Mouse (Mus musculus): Measurements from ENCODE around the gene Lenep. TPM values are rescaled to one million over a fixed set of nuclear protein-coding genes. Genes with fewer than 3 reads are reported as not detected.

The Lenep gene
- polyA plus RNA-seq, 1 experiment from 2014 or later: not detected

- DNase-seq (ENCODE audit: low spot score): no peak
- WGBS: 36% methylated on average over 2 of the region's 2 CpGs
- peaks cover 36% of the 10 kb centered on the region for H3K36me3 ChIP-seq
- no peaks in the 10 kb centered on the region for H3K9me3 ChIP-seq
- H3K27me3 ChIP-seq (ENCODE audit: insufficient read depth, poor library complexity, severe bottlenecking): no peaks in the 10 kb centered on the region
- H3K4me1 ChIP-seq: peaks cover 33% of the 10 kb centered on the region
- H3K27ac ChIP-seq: peak overlapping the region; percentile 92
- peak overlapping the region; percentile 67 for H3K4me3 ChIP-seq
Measured at GRCm38 (mm10) chr3:89417131-89417530, 14.5 kb upstream of the Lenep start.

GRCm38 (mm10) chr3:89416158-89416557, 13.6 kb upstream of the Lenep start:
- Histone ChIP-seq H3K36me3 (peaks cover 36% of the 10 kb centered on the region), H3K27ac (no peak overlapping the region), H3K9me3 (no peaks in the 10 kb centered on the region), H3K4me1 (peaks cover 24% of the 10 kb centered on the region), H3K4me3 (peak overlapping the region; percentile 67; the same call in 1 of the 2 replicates), H3K27me3 (ENCODE audit: insufficient read depth, poor library complexity, severe bottlenecking) (no peaks in the 10 kb centered on the region)
- DNase-seq (ENCODE audit: low spot score): no peak
- WGBS: 96% methylated on average over 8 of the region's 8 CpGs

GRCm38 (mm10) chr3:89411490-89412393, 9.1 kb upstream of the Lenep start, which contains the start of gene Flad1:
Gene Flad1, minus strand, starts transcription at chr3:89411870.
- Histone ChIP-seq H3K36me3 (peaks cover 58% of the 10 kb centered on the region), H3K4me1 (peaks cover 12% of the 10 kb centered on the region), H3K27me3 (ENCODE audit: insufficient read depth, poor library complexity, severe bottlenecking) (no peaks in the 10 kb centered on the region), H3K4me3 (peak within 1 kb of the TSS; percentile 68), H3K9me3 (no peaks in the 10 kb centered on the region), H3K27ac (peak within 1 kb of the TSS; percentile 84)
- 7% methylated on average over 28 of the region's 28 CpGs for WGBS
- DNase-seq (ENCODE audit: low spot score): peak; percentile 99

- no peak for DNase-seq (ENCODE audit: low spot score)
- H3K27me3 ChIP-seq (ENCODE audit: insufficient read depth, poor library complexity, severe bottlenecking): no peaks in the 10 kb centered on the region
- WGBS: 72% methylated on average over 10 of the region's 10 CpGs
- H3K27ac ChIP-seq: peak overlapping the region; percentile 84
- H3K9me3 ChIP-seq: no peaks in the 10 kb centered on the region
- H3K36me3 ChIP-seq: peaks cover 54% of the 10 kb centered on the region
- peaks cover 7% of the 10 kb centered on the region for H3K4me1 ChIP-seq
- peak overlapping the region; percentile 68 for H3K4me3 ChIP-seq
Measured at GRCm38 (mm10) chr3:89410864-89411263, 8.3 kb upstream of the Lenep start.

- no peak overlapping the region for H3K4me3 ChIP-seq
- H3K9me3 ChIP-seq: no peaks in the 10 kb centered on the region
- no peak for DNase-seq (ENCODE audit: low spot score)
- peaks cover 51% of the 10 kb centered on the region for H3K36me3 ChIP-seq
- peaks cover 7% of the 10 kb centered on the region for H3K4me1 ChIP-seq
- H3K27ac ChIP-seq: no peak overlapping the region
- no peaks in the 10 kb centered on the region for H3K27me3 ChIP-seq (ENCODE audit: insufficient read depth, poor library complexity, severe bottlenecking)
- WGBS: 94% methylated on average over 3 of the region's 3 CpGs
Measured at GRCm38 (mm10) chr3:89409701-89410100, 7.1 kb upstream of the Lenep start.

GRCm38 (mm10) chr3:89408448-89408847, 5.9 kb upstream of the Lenep start:
- 53% methylated on average over 16 of the region's 16 CpGs for WGBS
- Histone ChIP-seq H3K9me3 (no peaks in the 10 kb centered on the region), H3K4me1 (peaks cover 7% of the 10 kb centered on the region), H3K27me3 (ENCODE audit: insufficient read depth, poor library complexity, severe bottlenecking) (no peaks in the 10 kb centered on the region), H3K4me3 (0 out of 2 replicates have a peak overlapping the region, but pooled peaks have one; percentile 12), H3K27ac (no peak overlapping the region), H3K36me3 (peaks cover 52% of the 10 kb centered on the region)
- DNase-seq (ENCODE audit: low spot score): no peak

- WGBS: 91% methylated on average over 6 of the region's 6 CpGs
- Histone ChIP-seq H3K4me3 (no peak overlapping the region), H3K4me1 (peaks cover 7% of the 10 kb centered on the region), H3K27me3 (ENCODE audit: insufficient read depth, poor library complexity, severe bottlenecking) (no peaks in the 10 kb centered on the region), H3K36me3 (peaks cover 61% of the 10 kb centered on the region), H3K27ac (no peak overlapping the region), H3K9me3 (no peaks in the 10 kb centered on the region)
- no peak for DNase-seq (ENCODE audit: low spot score)
Measured at GRCm38 (mm10) chr3:89406887-89407286, 4.3 kb upstream of the Lenep start.

GRCm38 (mm10) chr3:89401329-89401728, 1.3 kb downstream of the Lenep start:
- Histone ChIP-seq H3K9me3 (no peaks in the 10 kb centered on the region), H3K4me3 (no peak overlapping the region), H3K36me3 (peaks cover 56% of the 10 kb centered on the region), H3K4me1 (peaks cover 7% of the 10 kb centered on the region), H3K27ac (no peak overlapping the region), H3K27me3 (ENCODE audit: insufficient read depth, poor library complexity, severe bottlenecking) (no peaks in the 10 kb centered on the region)
- 94% methylated on average over 7 of the region's 7 CpGs for WGBS
- no peak for DNase-seq (ENCODE audit: low spot score)

GRCm38 (mm10) chr3:89396654-89397005, 6.0 kb downstream of the Lenep start:
- H3K9me3 ChIP-seq: no peaks in the 10 kb centered on the region
- DNase-seq (ENCODE audit: low spot score): no peak
- WGBS: 0% methylated on average over 4 of the region's 4 CpGs
- H3K27ac ChIP-seq: peak overlapping the region; percentile 93
- peak overlapping the region; percentile 79 for H3K4me3 ChIP-seq
- peaks cover 52% of the 10 kb centered on the region for H3K4me1 ChIP-seq
- H3K27me3 ChIP-seq (ENCODE audit: insufficient read depth, poor library complexity, severe bottlenecking): no peaks in the 10 kb centered on the region; the same call in 1 of the 2 replicates
- H3K36me3 ChIP-seq: peaks cover 15% of the 10 kb centered on the region

- under 1% methylated on average over 43 of the region's 44 CpGs for WGBS
- peak overlapping the region; percentile 79 for H3K4me3 ChIP-seq
- H3K36me3 ChIP-seq: peaks cover 9% of the 10 kb centered on the region; the same call in 1 of the 2 replicates
- H3K27me3 ChIP-seq (ENCODE audit: insufficient read depth, poor library complexity, severe bottlenecking): no peaks in the 10 kb centered on the region; the same call in 1 of the 2 replicates
- no peaks in the 10 kb centered on the region for H3K9me3 ChIP-seq
- peaks cover 58% of the 10 kb centered on the region for H3K4me1 ChIP-seq
- peak; percentile 91 for DNase-seq (ENCODE audit: low spot score)
- peak overlapping the region; percentile 93 for H3K27ac ChIP-seq
Measured at GRCm38 (mm10) chr3:89395806-89396653, 6.6 kb downstream of the Lenep start.

- Histone ChIP-seq H3K27ac (peak overlapping the region; percentile 93), H3K9me3 (no peaks in the 10 kb centered on the region), H3K27me3 (ENCODE audit: insufficient read depth, poor library complexity, severe bottlenecking) (peaks cover 5% of the 10 kb centered on the region; the same call in 1 of the 2 replicates), H3K4me1 (peaks cover 64% of the 10 kb centered on the region), H3K4me3 (peak overlapping the region; percentile 79), H3K36me3 (peaks cover 8% of the 10 kb centered on the region; the same call in 1 of the 2 replicates)
- 2% methylated on average over 10 of the region's 10 CpGs for WGBS
- no peak for DNase-seq (ENCODE audit: low spot score)
Measured at GRCm38 (mm10) chr3:89395419-89395805, 7.2 kb downstream of the Lenep start.

GRCm38 (mm10) chr3:89394894-89395256, 7.7 kb downstream of the Lenep start:
- DNase-seq (ENCODE audit: low spot score): peak; percentile 94
- Histone ChIP-seq H3K27ac (peak overlapping the region; percentile 93), H3K4me1 (peaks cover 70% of the 10 kb centered on the region), H3K4me3 (peak overlapping the region; percentile 79), H3K9me3 (no peaks in the 10 kb centered on the region), H3K36me3 (peaks cover 6% of the 10 kb centered on the region; the same call in 1 of the 2 replicates), H3K27me3 (ENCODE audit: insufficient read depth, poor library complexity, severe bottlenecking) (peaks cover 5% of the 10 kb centered on the region; the same call in 1 of the 2 replicates)
- under 1% methylated on average over 10 of the region's 12 CpGs for WGBS
